Mouse (Mus musculus): ENCODE data around the gene Cadm1.

Gene Cadm1

DNA sequence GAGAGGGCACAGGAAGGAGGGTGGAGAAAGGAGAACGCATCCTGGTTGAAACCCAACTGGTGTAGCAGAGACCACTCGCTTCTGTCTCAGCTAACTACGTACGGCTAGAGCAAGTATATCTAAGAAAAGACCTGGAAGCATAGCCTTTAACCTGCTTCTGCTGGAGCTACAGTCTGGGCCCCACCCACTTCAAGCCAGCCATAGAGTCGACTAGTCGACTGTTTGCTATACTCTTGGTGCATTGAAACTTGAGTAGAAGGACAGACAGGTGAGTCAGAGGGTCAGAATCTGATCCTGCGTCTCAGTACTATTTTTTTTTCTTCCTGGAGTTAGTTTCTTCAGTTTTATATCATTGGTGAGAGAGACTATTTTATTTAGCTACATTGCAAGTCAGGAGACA lies 78.5 kb downstream of the Cadm1 start:
- in situ Hi-C loops (cut with MboI, MseI): no loop called here

DNA sequence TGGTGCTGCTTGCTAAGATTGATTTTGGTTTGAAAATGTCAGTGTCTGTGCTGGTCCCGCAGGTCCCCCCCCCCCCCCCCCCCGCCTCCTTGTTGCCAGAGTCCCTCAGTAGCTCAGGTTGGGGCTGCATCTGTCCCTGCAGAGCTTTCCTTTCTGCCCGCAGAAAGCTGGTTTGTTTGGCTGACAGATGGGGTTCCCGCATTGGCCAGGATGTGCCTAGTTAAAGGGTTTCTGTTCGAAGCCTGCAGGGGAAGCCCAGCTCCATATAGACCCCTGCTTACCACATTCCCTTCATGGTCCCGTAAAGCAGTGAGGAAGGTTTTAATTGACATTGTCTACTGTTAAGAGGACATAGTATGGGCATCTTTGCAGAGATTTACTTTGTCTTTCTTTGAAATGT lies 78.9 kb downstream of the Cadm1 start:
- in situ Hi-C loops (cut with MboI, MseI): no loop called here

DNA sequence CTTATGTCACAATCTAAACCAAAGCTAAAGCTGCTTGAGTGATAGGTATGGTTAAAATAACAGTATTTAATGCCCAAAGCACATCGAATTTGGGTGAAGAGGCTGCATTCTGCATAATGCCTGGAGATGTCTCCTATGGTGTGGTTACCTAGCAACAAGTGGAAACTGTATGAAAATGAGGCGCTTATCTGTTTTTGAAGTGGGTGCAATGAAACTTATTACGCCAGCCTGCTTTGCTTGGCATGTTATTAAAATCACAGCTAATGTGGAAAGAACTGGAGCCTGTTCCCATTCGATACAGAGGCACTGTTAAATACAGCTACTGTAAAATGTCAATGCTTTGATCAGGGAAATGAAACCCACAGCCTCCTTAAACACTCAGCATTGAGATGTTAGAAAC lies 79.5 kb downstream of the Cadm1 start:
- in situ Hi-C loops (cut with MboI, MseI): no loop called here

DNA sequence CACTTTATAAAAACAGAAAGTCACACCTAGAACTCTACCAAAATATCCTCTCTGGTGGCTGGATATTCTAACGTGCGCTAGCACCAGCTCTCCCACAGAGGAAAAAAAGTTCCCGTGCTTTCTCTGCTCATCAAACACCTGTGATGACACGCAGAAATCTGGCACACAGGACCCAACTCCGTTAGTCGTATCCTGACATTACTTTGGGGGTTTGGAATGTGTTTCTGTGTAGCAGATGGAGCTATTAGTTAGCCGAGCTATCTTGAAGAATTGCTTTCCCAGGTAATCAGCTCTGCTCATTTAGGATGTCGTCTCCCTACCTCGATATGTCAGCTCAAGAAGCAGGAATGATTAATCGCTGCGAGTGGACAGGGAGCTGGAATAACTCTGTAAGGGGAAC lies 80.3 kb downstream of the Cadm1 start:
- in situ Hi-C loops (cut with MboI, MseI): no loop called here

DNA sequence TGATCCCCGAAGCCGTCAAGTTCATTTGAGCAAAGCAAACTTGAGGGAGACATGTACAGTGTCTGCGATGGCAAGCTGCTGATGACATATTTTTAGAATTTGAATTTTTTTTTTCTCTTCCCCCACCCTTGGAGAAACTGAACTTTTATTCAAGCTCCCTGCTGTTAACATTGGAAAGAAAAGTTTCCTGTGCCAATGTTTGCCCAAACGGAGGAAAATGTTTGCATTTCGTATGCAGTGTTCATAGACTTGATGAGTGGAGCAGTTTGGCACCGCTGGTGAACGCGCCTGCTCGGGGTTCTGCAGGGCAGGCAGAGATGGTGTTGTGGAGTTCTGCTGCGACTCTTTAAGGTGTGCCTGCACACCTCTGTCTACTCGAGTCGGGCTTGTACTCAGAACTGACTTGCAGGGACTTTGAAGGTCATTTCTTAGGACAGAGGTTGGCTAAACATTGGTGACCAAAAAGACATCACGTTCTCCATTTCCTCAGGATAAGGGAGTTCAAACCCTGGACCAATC lies 83.0 kb downstream of the Cadm1 start:
- in situ Hi-C loops (cut with MboI, MseI): no loop called here

DNA sequence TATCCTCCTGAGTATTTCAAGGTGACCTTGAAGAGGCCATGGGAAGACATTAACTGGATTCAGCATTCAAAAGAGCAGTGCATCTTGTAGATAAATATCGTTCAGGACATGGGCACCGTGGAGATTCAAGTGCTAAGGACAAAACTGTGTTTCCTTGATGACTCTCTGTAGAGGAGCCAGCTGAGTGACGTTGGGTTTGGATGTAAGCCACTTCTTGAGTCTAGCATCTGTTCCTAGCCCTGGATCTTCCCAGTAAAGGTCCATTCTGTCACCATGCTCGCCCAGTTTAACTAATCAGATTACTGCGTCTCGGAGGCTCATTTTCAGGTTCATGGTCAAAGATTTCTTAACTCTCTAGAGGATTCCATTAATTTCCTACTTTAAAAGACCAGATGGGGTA lies 85.1 kb downstream of the Cadm1 start:
- in situ Hi-C loops (cut with MboI, MseI): no loop called here

DNA sequence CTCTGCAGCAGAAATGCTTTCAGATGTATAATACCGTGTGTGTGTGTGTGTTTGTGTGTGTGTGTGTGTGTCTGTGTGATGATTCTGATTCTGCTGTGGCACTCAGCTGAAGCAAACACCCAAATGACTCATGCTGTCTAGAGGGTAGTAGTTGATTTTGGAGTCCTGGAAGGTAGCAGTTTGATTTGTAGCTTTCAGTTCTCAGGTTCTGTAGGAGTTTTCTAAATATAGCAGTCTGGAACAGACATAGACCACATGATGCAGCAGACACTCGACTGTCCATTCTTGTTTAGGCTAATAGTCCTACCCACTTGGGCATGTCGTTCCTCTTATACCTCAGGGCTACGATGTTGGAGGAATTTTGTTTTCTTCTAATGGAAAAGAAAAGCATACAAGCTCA lies 86.4 kb downstream of the Cadm1 start:
- in situ Hi-C loops (cut with MboI, MseI): no loop called here

DNA sequence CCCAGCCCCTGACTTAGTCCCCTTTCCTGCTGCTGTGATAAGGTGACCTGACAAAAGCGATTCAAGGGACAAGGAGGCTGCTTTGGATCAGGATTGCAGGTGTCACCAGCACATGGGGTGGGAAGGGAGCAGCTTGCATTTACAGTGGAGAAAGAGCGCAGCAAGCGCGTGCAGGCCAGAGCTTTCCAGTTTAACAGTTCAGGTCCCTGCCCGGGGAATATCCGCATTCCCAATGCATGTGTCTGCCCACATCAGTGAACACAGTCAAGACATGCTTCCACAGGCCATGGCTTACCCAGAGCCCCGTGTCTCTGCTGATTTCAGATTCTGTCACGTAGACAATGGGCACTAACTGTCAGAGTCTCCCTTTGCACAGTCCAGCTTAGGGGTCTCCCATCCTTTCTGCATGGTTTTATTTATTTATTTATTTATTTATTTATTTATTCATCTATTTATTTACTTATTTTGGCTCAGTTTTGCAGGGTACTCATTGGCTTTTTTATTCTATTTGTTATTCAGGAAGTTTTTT lies 89.6 kb downstream of the Cadm1 start:
- in situ Hi-C loops (cut with MboI, MseI): no loop called here

DNA sequence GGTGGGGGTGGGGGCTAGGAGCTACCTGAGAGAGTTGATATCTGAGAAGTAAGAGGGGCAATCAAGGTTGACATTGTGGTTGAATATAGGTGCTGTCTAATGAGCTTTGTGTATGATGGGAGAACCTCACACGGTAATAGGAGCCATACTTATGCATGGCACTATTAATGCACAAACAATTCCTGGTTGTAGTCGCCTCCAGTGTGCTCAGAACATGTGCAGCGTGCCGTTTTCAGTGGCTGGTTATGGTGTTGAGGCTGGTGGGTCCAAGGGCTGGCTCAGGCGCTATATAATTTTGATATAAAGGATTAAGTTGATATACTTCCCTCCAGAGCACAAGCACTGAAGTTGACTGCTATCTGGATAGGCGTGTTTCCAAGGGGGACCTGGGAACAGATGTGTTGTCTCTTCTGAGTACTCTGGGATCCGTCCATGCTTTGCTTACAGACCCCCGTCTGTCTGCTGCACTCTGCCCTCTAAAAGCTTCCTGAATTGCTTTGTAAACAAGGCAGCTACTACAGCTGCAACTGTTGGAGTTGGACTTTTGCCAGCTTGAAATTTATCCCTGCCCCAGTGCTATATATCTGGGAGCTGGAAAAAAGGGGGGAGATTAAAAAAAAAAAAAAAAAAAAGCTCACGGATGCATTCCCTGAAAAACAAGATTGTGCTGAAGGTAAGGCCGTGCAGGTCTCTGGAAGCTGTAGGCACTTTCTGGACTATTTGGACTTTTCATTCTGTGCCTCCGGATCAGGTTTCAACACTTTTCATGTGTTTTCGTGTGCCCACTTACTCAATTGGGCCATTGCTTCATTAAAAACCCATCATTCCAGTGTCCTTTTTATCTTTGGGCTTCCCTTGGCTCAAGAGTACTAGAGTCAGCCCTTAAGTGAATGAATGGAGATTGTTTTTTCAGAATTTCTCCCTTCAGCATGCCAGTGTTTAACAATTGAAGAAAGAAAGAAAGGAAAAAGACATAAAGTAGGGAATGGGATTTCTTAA lies 93.8 kb downstream of the Cadm1 start:
- in situ Hi-C loops (cut with MboI, MseI): no loop called here

DNA sequence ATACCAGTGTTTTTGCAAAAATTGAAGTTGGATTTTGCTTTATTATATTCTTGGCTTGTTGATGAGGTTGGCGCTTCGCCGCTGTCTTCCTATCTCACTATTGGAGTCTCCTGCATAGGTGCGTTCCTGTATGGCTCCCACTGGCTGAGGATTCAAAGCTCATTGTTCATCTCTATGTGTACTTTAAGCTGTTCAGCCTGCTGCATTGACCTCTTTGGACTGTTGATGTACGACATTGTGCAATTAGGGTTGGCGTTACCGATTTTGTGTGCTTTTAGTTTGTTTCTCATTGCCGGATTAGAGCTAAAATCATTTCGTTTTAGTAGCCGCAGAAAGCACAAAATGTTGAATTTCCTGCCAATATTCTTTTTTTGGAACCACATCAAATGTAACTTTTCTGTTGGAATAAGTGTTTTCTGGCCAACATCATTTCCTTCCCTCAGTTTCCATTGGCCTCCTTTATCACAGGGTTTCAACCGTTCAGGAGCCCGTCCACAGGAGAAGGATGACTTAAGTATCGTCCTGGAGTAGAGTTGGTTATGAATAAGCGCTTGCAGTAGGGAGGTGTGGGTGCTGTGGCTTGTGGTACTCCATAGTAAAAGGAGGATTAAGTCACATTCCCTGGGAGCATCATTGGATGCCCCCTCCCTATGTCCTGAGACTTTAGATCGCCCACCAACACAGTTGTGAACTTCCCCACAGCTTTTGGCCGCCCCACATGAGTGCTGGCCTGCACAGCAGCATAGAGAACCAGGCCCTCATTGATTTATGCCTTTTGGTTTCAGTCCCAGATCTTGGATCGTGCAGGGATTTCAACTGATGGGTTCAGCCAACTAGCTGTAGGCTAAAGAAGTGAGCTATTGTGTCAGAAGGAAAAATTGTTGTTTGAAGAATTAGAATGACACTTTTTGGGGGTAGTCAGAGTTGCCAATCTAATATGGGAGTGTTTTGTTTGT lies 94.9 kb downstream of the Cadm1 start:
- in situ Hi-C loops (cut with MboI, MseI): no loop called here

DNA sequence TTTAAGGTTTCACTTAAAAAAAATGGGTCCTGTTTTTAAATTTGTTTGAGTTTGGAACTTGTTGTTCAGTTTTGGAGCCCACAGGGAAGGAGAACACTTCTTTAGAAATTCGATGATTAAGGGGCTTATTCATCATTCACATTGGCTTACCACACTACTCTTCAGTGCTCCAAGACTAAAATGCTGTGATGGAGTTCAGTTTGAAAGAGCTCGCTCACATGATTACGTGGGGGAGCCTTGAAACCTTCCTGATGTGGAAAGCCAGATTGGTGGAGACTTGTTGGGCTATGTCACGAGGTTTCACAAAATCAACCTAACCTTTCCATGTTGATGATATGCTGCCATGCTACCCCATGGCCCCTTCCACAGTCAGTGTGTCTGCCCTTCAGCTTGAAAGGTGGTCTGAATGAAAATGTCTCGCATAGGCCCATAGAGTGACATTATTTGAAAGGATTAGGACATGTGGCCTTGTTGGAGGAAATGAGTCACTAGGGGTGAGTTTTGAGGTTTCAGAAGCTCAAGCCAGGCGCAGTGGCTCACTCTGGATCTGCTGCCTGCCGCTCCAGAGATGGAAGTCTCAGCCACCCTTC lies 95.7 kb downstream of the Cadm1 start:
- in situ Hi-C loops (cut with MboI, MseI): no loop called here

DNA sequence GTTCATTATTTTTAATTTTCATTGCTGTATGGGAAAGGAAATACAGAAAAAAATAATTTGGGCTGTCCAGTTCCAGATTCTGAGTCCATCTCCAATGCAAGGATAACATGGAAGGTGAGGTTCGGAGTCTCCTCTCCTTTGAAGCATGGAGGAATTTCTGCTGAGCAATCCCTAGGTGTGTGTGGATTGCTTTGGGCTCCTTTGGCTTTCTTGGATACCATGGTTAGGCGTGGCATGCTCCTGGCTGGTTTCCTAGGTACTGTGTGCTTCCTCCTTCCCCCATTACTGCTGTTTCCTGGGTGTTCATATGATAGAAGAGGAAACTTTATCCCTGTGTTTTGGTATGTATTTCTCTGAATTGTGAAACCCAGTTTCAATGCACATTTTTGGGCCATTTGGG lies 98.0 kb downstream of the Cadm1 start:
- in situ Hi-C loops (cut with MboI, MseI): no loop called here

DNA sequence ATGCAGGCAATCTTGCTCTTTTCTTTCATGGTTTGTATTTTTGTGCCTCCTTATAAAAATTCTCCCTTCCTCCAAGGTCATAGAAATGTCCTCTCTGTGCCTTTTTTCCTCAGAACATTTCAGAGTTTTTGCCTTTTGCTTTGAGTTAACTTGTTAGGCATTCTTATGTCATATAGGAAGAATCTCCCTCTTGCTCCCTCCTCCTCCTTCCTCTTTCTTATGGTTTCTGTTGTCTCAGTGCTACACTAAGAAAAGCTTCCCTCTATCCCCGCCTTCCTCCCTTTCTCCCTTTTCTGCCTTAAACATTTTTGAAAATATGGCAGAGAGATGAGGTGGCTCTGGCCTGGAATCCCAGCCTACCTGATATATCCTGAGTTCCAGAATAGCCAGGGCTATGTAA lies 98.6 kb downstream of the Cadm1 start:
- in situ Hi-C loops (cut with MboI, MseI): no loop called here

DNA sequence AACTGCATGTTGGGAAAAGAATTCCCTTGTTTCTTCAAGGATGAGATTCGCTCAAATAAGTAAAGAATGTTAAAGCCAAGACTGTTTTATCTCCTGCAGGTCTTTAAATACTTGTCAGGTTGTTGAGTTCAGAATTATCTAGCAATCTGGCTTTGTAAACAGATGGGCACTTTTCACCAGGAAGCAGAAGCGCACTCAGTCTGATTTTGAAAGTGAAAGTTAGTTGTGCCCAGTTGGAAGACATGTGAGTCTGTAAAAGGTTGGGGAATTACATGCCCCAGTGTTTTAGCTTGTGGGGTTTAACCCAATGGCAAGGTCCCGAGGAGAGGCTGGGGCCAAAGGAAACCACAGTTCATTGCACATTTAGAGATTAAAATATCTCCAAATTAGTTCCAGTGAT lies 104.7 kb downstream of the Cadm1 start:
- in situ Hi-C loops (cut with MboI, MseI): no loop called here

DNA sequence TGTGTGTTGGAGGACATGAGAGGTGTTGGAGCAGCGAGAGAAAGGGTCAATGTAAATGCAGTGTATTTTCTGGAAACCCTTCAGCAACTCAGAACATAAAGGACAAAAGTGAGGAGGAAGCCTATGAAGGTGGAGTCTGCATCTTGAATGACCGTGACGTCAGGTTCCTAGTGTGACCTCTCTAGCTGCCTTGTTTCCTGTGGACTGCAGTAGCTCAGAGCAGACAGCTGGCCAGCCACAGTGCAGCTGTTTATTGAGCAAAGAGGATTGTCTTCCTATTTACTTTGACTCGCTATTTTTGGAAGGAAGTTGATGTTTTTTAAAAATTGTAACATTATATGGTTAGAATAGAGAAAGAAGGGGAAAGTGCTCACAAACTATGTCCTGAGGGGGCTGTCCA lies 112.7 kb downstream of the Cadm1 start:
- in situ Hi-C loops (cut with MboI, MseI): no loop called here

DNA sequence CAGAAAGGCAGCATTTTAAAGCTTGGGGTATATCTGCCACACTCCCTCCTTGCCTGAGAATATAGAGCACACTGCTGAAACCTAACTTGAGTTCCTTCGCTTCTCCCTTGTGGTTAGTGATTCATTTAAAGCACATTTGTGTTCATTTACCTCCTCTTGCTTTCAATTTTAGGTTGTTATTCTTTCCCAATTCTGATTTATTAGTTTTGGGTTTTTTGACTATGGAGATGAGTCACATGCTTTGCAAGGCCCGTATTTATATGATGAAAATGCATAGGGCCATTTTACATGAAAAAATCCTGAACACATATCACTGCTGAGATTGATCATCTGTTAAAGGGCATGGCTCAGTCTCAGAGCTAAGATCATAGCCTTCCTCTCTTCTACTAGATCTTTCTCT lies 115.1 kb downstream of the Cadm1 start:
- in situ Hi-C loops (cut with MboI, MseI): no loop called here

DNA sequence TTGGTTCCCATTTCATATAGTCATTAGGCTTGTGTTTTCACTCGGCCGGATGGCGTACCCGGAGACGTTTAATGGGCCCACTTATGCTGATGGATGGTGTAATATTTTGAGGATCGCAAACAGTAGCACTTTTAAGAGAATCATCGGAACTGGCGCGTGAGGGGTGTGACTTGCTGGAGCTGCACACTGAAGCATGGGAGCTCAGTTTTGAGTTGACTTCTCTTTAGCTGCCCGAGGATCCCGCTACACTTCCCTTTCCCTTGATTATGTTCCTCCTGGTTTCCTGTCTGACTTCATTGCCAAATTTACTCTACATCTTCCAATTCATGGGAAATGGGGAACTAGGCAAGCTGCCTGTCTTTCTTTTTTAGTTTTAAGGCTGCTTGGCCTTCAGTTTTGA lies 121.5 kb downstream of the Cadm1 start:
- in situ Hi-C loops (cut with MboI, MseI): no loop called here

DNA sequence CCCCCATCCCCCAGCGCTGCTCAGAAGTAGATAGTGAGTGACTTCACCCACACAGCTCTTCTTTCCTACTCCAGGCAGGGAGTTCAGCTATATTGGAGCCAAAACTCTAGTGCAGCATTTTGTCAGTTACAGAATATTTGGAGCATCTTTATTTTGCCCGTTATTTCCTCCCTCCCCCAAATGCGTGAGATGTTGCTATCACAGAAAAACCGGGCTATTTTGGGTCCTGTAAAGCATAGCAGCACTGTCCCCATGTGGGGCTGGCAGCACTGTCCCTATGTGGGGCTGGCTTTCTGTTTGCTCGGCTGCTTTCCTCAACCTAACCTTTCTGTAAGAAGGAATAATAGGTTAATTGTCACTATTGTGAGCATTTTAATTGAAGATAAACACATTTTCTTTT lies 122.2 kb downstream of the Cadm1 start:
- in situ Hi-C loops (cut with MboI, MseI): no loop called here

DNA sequence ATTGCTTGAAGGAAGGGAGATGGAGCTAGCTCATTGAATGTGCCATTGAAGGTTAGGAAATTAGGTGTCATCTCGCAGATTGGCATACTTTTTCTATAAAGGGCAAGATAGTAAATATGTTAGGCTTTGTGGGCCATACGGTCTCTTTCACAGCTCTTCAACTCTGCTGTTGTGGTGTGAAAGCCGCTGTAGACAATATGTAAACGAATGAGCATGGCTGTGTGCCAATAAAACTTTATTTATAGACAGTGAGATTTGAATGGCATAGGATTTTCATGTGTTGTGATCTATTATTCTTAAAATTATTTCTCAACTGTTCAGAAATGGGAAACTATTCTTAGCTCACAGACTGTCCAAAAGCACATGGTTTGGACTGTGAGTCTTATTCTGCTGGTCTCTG lies 123.0 kb downstream of the Cadm1 start:
- in situ Hi-C loops (cut with MboI, MseI): no loop called here

DNA sequence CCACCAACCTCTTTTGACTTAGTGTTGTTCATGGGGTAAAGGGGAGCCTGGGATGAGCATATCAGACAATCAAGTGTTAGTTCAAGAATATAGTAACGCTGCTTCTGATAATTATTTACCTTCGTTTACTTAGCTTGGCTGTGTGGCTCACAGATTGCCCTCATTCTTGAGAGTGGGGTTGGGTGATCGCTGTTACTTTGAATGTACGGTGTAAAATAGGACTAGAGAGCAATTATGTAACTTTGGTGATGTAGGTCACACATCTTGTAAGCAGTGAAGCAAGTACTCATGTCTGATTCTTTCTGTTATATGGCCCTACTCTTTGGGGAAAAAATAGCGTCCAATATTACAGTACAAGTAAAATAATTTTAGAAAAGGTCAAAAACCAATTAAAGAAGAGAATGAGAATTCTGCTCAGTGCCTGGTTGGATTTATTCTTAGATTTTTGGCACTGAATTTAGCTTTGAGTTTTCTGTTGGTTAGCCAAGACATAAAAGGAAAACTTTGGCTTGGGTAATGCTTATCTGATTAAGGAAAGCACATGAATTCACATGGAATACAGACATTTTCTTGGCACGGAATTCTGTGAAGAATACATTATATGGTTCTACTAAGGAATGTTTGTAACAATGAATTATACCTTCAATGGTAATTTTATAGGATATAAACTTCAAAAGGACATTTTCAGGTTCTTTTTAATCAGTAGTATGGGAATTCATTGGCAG lies 129.6 kb downstream of the Cadm1 start:
- in situ Hi-C loops (cut with MboI, MseI): no loop called here

DNA sequence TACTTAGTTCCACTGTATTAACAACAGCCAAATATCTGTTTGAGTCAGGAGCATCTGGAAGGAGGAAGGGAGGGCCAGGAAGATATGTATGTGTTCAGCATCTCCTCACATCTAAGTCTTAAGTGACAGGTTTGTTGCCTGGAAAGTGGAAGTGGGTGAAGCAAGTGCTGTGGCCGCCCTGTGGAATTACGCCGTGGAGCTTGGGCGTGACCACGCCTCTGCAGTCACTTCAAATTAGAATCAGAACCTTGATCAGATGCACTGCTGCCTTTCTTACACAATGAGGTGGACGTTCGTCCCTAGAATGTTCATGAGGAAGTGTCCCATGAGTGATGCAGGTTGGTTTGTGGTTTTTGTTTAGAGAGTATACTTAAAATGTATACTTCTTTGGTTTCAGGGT lies 131.6 kb downstream of the Cadm1 start:
- in situ Hi-C loops (cut with MboI, MseI): no loop called here
